Mouse (Mus musculus): ENCODE data around the gene Cdh11. TPM values are rescaled to one million over a fixed set of nuclear protein-coding genes. Genes with fewer than 3 reads are reported as not detected.
"Not testable (repeated sequence)": the region's sequence is repeated elsewhere in the genome, so short reads cannot be mapped to it uniquely, and the experiment has no call there.

Gene Cdh11
- polyA plus RNA-seq, 1 experiment from 2014 or later = 37.9 TPM

- no peaks in the 10 kb centered on the region for H3K27me3 ChIP-seq (replicated peaks; ENCODE audit: control insufficient read depth, insufficient read depth, low read length)
- peaks cover 10% of the 10 kb centered on the region for H3K4me1 ChIP-seq (ENCODE audit: control insufficient read depth, insufficient read depth, low read depth, low read length)
- peak overlapping the region; percentile 35 for H3K4me2 ChIP-seq (ENCODE audit: low read length)
- H3K27ac ChIP-seq (ENCODE audit: low read depth, low read length) = peak overlapping the region; percentile 51
- peak; percentile 82 for ATAC-seq
- no peak overlapping the region for H3K4me3 ChIP-seq (ENCODE audit: low read length)
- H3K9me3 ChIP-seq (ENCODE audit: control insufficient read depth, low read length) = no peaks in the 10 kb centered on the region
- H3K9ac ChIP-seq (ENCODE audit: low read depth, low read length) = no peak overlapping the region
- WGBS = 18% methylated on average over 10 of the region's 10 CpGs
- H3K36me3 ChIP-seq (ENCODE audit: control insufficient read depth, insufficient read depth, low read length) = no peaks in the 10 kb centered on the region
Measured at GRCm38 (mm10) chr8:102726206-102726935, 59.1 kb downstream of the Cdh11 start.

GRCm38 (mm10) chr8:102725496-102725895 is 59.9 kb downstream of the Cdh11 start:
- 55% methylated on average over 3 of the region's 3 CpGs for WGBS
- Histone ChIP-seq H3K4me2 (ENCODE audit: low read length) (no peak overlapping the region), H3K4me1 (ENCODE audit: control insufficient read depth, insufficient read depth, low read depth, low read length) (peaks cover 10% of the 10 kb centered on the region), H3K36me3 (ENCODE audit: control insufficient read depth, insufficient read depth, low read length) (no peaks in the 10 kb centered on the region), H3K9ac (ENCODE audit: low read depth, low read length) (no peak overlapping the region), H3K27me3 (replicated peaks; ENCODE audit: control insufficient read depth, insufficient read depth, low read length) (no peaks in the 10 kb centered on the region), H3K27ac (ENCODE audit: low read depth, low read length) (0 out of 2 replicates have a peak overlapping the region, but pooled peaks have one; percentile 9), H3K4me3 (ENCODE audit: low read length) (no peak overlapping the region), H3K9me3 (ENCODE audit: control insufficient read depth, low read length) (no peaks in the 10 kb centered on the region)
- peak; percentile 82 for ATAC-seq

GRCm38 (mm10) chr8:102715956-102716355 is 69.5 kb downstream of the Cdh11 start:
- Histone ChIP-seq H3K9me3 (ENCODE audit: control insufficient read depth, low read length) (no peaks in the 10 kb centered on the region), H3K4me2 (ENCODE audit: low read length) (no peak overlapping the region), H3K27ac (ENCODE audit: low read depth, low read length) (no peak overlapping the region), H3K4me1 (ENCODE audit: control insufficient read depth, insufficient read depth, low read depth, low read length) (peaks cover 9% of the 10 kb centered on the region), H3K36me3 (ENCODE audit: control insufficient read depth, insufficient read depth, low read length) (no peaks in the 10 kb centered on the region; the same call in 1 of the 2 replicates), H3K9ac (ENCODE audit: low read depth, low read length) (no peak overlapping the region), H3K27me3 (replicated peaks; ENCODE audit: control insufficient read depth, insufficient read depth, low read length) (no peaks in the 10 kb centered on the region), H3K4me3 (ENCODE audit: low read length) (no peak overlapping the region)
- WGBS = 49% methylated on average over 4 of the region's 4 CpGs
- peak; percentile 60; the same call in 1 of the 2 replicates for ATAC-seq

GRCm38 (mm10) chr8:102707305-102707704 is 78.1 kb downstream of the Cdh11 start:
- no peak overlapping the region for H3K27ac ChIP-seq (ENCODE audit: low read depth, low read length)
- H3K9me3 ChIP-seq (ENCODE audit: control insufficient read depth, low read length) = no peaks in the 10 kb centered on the region
- no peaks in the 10 kb centered on the region for H3K36me3 ChIP-seq (ENCODE audit: control insufficient read depth, insufficient read depth, low read length)
- no peaks in the 10 kb centered on the region for H3K4me1 ChIP-seq (ENCODE audit: control insufficient read depth, insufficient read depth, low read depth, low read length)
- no peak overlapping the region for H3K4me3 ChIP-seq (ENCODE audit: low read length)
- no peak overlapping the region for H3K4me2 ChIP-seq (ENCODE audit: low read length)
- no peaks in the 10 kb centered on the region for H3K27me3 ChIP-seq (replicated peaks; ENCODE audit: control insufficient read depth, insufficient read depth, low read length)
- WGBS = 18% methylated on average over 7 of the region's 7 CpGs
- ATAC-seq = no peak
- no peak overlapping the region for H3K9ac ChIP-seq (ENCODE audit: low read depth, low read length)

- H3K9ac ChIP-seq (ENCODE audit: low read depth, low read length) = no peak overlapping the region
- no peaks in the 10 kb centered on the region for H3K9me3 ChIP-seq (ENCODE audit: control insufficient read depth, low read length)
- WGBS = 67% methylated on average over 7 of the region's 7 CpGs
- no peak overlapping the region for H3K27ac ChIP-seq (ENCODE audit: low read depth, low read length)
- no peaks in the 10 kb centered on the region for H3K4me1 ChIP-seq (ENCODE audit: control insufficient read depth, insufficient read depth, low read depth, low read length)
- no peak overlapping the region for H3K4me2 ChIP-seq (ENCODE audit: low read length)
- ATAC-seq = no peak
- H3K27me3 ChIP-seq (replicated peaks; ENCODE audit: control insufficient read depth, insufficient read depth, low read length) = no peaks in the 10 kb centered on the region
- no peaks in the 10 kb centered on the region for H3K36me3 ChIP-seq (ENCODE audit: control insufficient read depth, insufficient read depth, low read length)
- H3K4me3 ChIP-seq (ENCODE audit: low read length) = no peak overlapping the region
Measured at GRCm38 (mm10) chr8:102705376-102705905, 80.0 kb downstream of the Cdh11 start.

- Histone ChIP-seq H3K9ac (ENCODE audit: low read depth, low read length) (no peak overlapping the region), H3K36me3 (ENCODE audit: control insufficient read depth, insufficient read depth, low read length) (no peaks in the 10 kb centered on the region)
- no peak for ATAC-seq
Measured at GRCm38 (mm10) chr8:102700245-102700644, 85.2 kb downstream of the Cdh11 start.

GRCm38 (mm10) chr8:102698232-102698837 is 87.1 kb downstream of the Cdh11 start:
- peak; percentile 61 for ATAC-seq
- H3K27ac ChIP-seq (ENCODE audit: low read depth, low read length) = no peak overlapping the region
- WGBS = 26% methylated on average over 11 of the region's 11 CpGs
- H3K9me3 ChIP-seq (ENCODE audit: control insufficient read depth, low read length) = no peaks in the 10 kb centered on the region
- H3K4me2 ChIP-seq (ENCODE audit: low read length) = no peak overlapping the region
- H3K4me3 ChIP-seq (ENCODE audit: low read length) = no peak overlapping the region
- H3K9ac ChIP-seq (ENCODE audit: low read depth, low read length) = no peak overlapping the region
- 0 out of 2 replicates have a peak, but pooled peaks cover 2% of the 10 kb centered on the region for H3K4me1 ChIP-seq (ENCODE audit: control insufficient read depth, insufficient read depth, low read depth, low read length)
- H3K36me3 ChIP-seq (ENCODE audit: control insufficient read depth, insufficient read depth, low read length) = no peaks in the 10 kb centered on the region
- H3K27me3 ChIP-seq (replicated peaks; ENCODE audit: control insufficient read depth, insufficient read depth, low read length) = no peaks in the 10 kb centered on the region

More at GRCm38 (mm10) chr8:102700245-102700644, 85.2 kb downstream of the Cdh11 start:
- H3K27me3 ChIP-seq (replicated peaks; ENCODE audit: control insufficient read depth, insufficient read depth, low read length) = no peaks in the 10 kb centered on the region
- WGBS = 60% methylated on average over 1 of the region's 1 CpGs
- H3K27ac ChIP-seq (ENCODE audit: low read depth, low read length) = no peak overlapping the region
- H3K9me3 ChIP-seq (ENCODE audit: control insufficient read depth, low read length) = no peaks in the 10 kb centered on the region
- H3K4me3 ChIP-seq (ENCODE audit: low read length) = no peak overlapping the region
- H3K4me1 ChIP-seq (ENCODE audit: control insufficient read depth, insufficient read depth, low read depth, low read length) = 0 out of 2 replicates have a peak, but pooled peaks cover 2% of the 10 kb centered on the region
- no peak overlapping the region for H3K4me2 ChIP-seq (ENCODE audit: low read length)

GRCm38 (mm10) chr8:102693465-102693864 is 92.0 kb downstream of the Cdh11 start:
- Histone ChIP-seq H3K27me3 (replicated peaks; ENCODE audit: control insufficient read depth, insufficient read depth, low read length) (no peaks in the 10 kb centered on the region), H3K4me1 (ENCODE audit: control insufficient read depth, insufficient read depth, low read depth, low read length) (0 out of 2 replicates have a peak, but pooled peaks cover under 1% of the 10 kb centered on the region), H3K9ac (ENCODE audit: low read depth, low read length) (no peak overlapping the region), H3K27ac (ENCODE audit: low read depth, low read length) (no peak overlapping the region), H3K4me3 (ENCODE audit: low read length) (no peak overlapping the region), H3K9me3 (ENCODE audit: control insufficient read depth, low read length) (no peaks in the 10 kb centered on the region), H3K36me3 (ENCODE audit: control insufficient read depth, insufficient read depth, low read length) (no peaks in the 10 kb centered on the region), H3K4me2 (ENCODE audit: low read length) (no peak overlapping the region)
- ATAC-seq = no peak
- 41% methylated on average over 1 of the region's 1 CpGs for WGBS

GRCm38 (mm10) chr8:102685491-102685890 is 100.0 kb downstream of the Cdh11 start:
- not testable (repeated sequence) for H3K9ac ChIP-seq (ENCODE audit: low read depth, low read length); H3K4me1 ChIP-seq (ENCODE audit: control insufficient read depth, insufficient read depth, low read depth, low read length); H3K27me3 ChIP-seq (replicated peaks; ENCODE audit: control insufficient read depth, insufficient read depth, low read length); ATAC-seq; H3K36me3 ChIP-seq (ENCODE audit: control insufficient read depth, insufficient read depth, low read length); H3K4me3 ChIP-seq (ENCODE audit: low read length); H3K9me3 ChIP-seq (ENCODE audit: control insufficient read depth, low read length); H3K27ac ChIP-seq (ENCODE audit: low read depth, low read length)
- H3K4me2 ChIP-seq (ENCODE audit: low read length) = peak overlapping the region; percentile 6
- 50% methylated on average over 7 of the region's 7 CpGs for WGBS
